Mouse (Mus musculus): ENCODE measurements around the gene Zfp282. TPM values are rescaled to one million over a fixed set of nuclear protein-coding genes. Genes with fewer than 3 reads are reported as not detected.

Gene Zfp282
- total RNA-seq, 2 experiments from 2014 or later: 32.1 to 32.8 TPM

GRCm38 (mm10) chr6:47888812-47889383 lies 11.9 kb downstream of the Zfp282 start:
- intact Hi-C loops (cut with DNase I): no loop called here

GRCm38 (mm10) chr6:47899416-47899815 lies 22.4 kb downstream of the Zfp282 start:
- intact Hi-C loops (cut with DNase I): no loop called here
- DNase-seq: no peak

More at GRCm38 (mm10) chr6:47888812-47889383, 11.9 kb downstream of the Zfp282 start:
- no peak for DNase-seq

- DNase-seq: peak; percentile 47
- intact Hi-C loops (cut with DNase I): no loop called here
These were observed 26.6 kb downstream of the Zfp282 start for GRCm38 (mm10) chr6:47903587-47903986.

GRCm38 (mm10) chr6:47904361-47904760 lies 27.4 kb downstream of the Zfp282 start:
- DNase-seq: no peak
- intact Hi-C loops (cut with DNase I): no loop called here

GRCm38 (mm10) chr6:47904917-47905695 lies 28.1 kb downstream of the Zfp282 start:
- intact Hi-C loops (cut with DNase I): no loop called here
- no peak for DNase-seq

GRCm38 (mm10) chr6:47906326-47906725 lies 29.3 kb downstream of the Zfp282 start:
- no peak for DNase-seq
- intact Hi-C loops (cut with DNase I): no loop called here

- intact Hi-C loops (cut with DNase I): no loop called here
- DNase-seq: no peak
These were observed 32.0 kb downstream of the Zfp282 start for GRCm38 (mm10) chr6:47909007-47909406.

GRCm38 (mm10) chr6:47911650-47912049 lies 34.6 kb downstream of the Zfp282 start:
- intact Hi-C loops (cut with DNase I): no loop called here

GRCm38 (mm10) chr6:47912991-47913390 lies 36.0 kb downstream of the Zfp282 start:
- DNase-seq: no peak
- intact Hi-C loops (cut with DNase I): no loop called here

More at GRCm38 (mm10) chr6:47911650-47912049, 34.6 kb downstream of the Zfp282 start:
- no peak for DNase-seq

GRCm38 (mm10) chr6:47917051-47917450 lies 40.0 kb downstream of the Zfp282 start:
- no peak for DNase-seq
- intact Hi-C loops (cut with DNase I): no loop called here

GRCm38 (mm10) chr6:47918768-47919274 lies 41.8 kb downstream of the Zfp282 start:
- intact Hi-C loops (cut with DNase I): no loop called here
- no peak for DNase-seq

- DNase-seq: no peak
- intact Hi-C loops (cut with DNase I): no loop called here
These were observed 42.8 kb downstream of the Zfp282 start for GRCm38 (mm10) chr6:47919646-47920446.

GRCm38 (mm10) chr6:47920447-47921340 lies 43.7 kb downstream of the Zfp282 start, which contains the start of gene Zfp212:
Gene Zfp212, plus strand, starts transcription at chr6:47920476.
- intact Hi-C loops (cut with DNase I): no loop called here

GRCm38 (mm10) chr6:47942461-47942860 lies 65.5 kb downstream of the Zfp282 start:
- intact Hi-C loops (cut with DNase I): no loop called here
- no peak for DNase-seq

More at GRCm38 (mm10) chr6:47920447-47921340, 43.7 kb downstream of the Zfp282 start, which contains the start of gene Zfp212:
- DNase-seq: peak; percentile 90

GRCm38 (mm10) chr6:47943021-47943691 lies 66.2 kb downstream of the Zfp282 start:
- peak; percentile 58 for DNase-seq
- intact Hi-C loops (cut with DNase I): no loop called here

- intact Hi-C loops (cut with DNase I): no loop called here
- DNase-seq: no peak
These were observed 66.7 kb downstream of the Zfp282 start for GRCm38 (mm10) chr6:47943721-47944120.

- no peak for DNase-seq
These were observed 70.4 kb downstream of the Zfp282 start for GRCm38 (mm10) chr6:47947388-47947787.

GRCm38 (mm10) chr6:47953191-47953726 lies 76.3 kb downstream of the Zfp282 start, which contains the start of gene Zfp956:
Gene Zfp956, plus strand, starts transcription at chr6:47953390.
- intact Hi-C loops (cut with DNase I): no loop called here
- DNase-seq: peak; percentile 95

More at GRCm38 (mm10) chr6:47947388-47947787, 70.4 kb downstream of the Zfp282 start:
- intact Hi-C loops (cut with DNase I): no loop called here

GRCm38 (mm10) chr6:47954425-47954824 lies 77.4 kb downstream of the Zfp282 start:
- intact Hi-C loops (cut with DNase I): no loop called here
- DNase-seq: no peak
